Mouse (Mus musculus) layer of hippocampus, adult 2 months (tissue): Measurements from ENCODE around the gene 1700109H08Rik. TPM values are rescaled to one million over a fixed set of nuclear protein-coding genes. Genes with fewer than 3 reads are reported as not detected.

Experiments used
- DNase-seq, 2 experiments: peaks; one replicate each; pipeline ENCODE4 v3.0.0; 2022; ENCODE audit warnings: low spot score in 2 of 2
- H3K27ac ChIP-seq: fragments of 200-600 bp; 2 replicates; pipeline ENCODE4 v1.8.1; 2022
- H3K4me3 ChIP-seq: fragments of 200-600 bp; 2 replicates; pipeline ENCODE4 v1.8.1; 2022; ENCODE audit warnings: mild to moderate bottlenecking
- CTCF ChIP-seq: fragments of 200-600 bp; conservative IDR thresholded peaks from 2 replicates; pipeline ENCODE4 v1.8.1; 2022; ENCODE audit warnings: antibody characterized with exemption, mild to moderate bottlenecking, moderate library complexity
- total RNA-seq, 2 experiments: library from RNA; stranded (reverse); gene quantifications; 2 replicates each; pipeline ENCODE4 v1.2.3; 2021

1700109H08Rik gene
- total RNA-seq, 2 experiments from 2014 or later = 5.6 to 8.0 TPM

DNA sequence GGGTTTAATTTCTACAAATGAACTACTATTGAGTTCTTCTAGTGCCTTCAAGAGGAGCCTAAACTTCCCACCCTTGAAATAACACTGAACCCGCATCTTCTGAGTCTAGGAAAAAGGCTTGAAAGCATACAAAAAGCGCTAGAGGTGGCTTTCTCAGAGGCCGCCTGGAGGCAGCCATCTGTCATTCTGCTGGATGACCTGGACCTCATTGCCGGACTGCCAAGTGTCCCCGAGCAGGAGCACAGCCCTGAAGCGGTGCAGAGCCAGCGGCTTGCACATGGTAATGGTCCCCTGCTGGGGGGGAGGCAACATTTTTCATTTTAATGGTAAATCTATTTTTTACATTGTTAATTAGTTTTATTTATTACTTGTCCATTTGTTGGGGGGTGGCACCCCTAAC, 49.1 kb downstream of the 1700109H08Rik start:
- TF ChIP-seq CTCF = no peak

DNA sequence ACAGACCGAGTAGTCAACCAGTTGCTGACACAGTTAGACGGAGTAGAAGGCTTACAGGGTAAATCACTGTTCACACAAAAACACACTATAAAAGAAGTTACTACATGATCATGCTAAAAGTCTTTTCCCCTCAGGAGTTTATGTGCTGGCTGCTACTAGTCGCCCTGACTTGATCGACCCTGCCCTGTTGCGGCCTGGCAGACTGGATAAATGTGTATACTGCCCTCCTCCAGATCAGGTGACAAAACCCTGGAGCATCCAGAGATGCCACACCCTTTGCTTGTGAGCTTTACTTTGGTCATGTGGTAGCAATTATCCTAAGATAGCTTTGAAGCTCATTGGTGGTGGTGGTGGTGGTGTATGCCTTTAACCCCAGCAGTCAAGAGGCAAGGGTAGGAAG, 58.7 kb downstream of the 1700109H08Rik start:
- TF ChIP-seq CTCF = no peak
- no peak overlapping the region for H3K27ac ChIP-seq
- H3K4me3 ChIP-seq = no peak overlapping the region
- DNase-seq = no peak

More for the DNA sequence above, 49.1 kb downstream of the 1700109H08Rik start:
- Histone ChIP-seq H3K4me3 (no peak overlapping the region), H3K27ac (no peak overlapping the region)
- no peak for DNase-seq

DNA sequence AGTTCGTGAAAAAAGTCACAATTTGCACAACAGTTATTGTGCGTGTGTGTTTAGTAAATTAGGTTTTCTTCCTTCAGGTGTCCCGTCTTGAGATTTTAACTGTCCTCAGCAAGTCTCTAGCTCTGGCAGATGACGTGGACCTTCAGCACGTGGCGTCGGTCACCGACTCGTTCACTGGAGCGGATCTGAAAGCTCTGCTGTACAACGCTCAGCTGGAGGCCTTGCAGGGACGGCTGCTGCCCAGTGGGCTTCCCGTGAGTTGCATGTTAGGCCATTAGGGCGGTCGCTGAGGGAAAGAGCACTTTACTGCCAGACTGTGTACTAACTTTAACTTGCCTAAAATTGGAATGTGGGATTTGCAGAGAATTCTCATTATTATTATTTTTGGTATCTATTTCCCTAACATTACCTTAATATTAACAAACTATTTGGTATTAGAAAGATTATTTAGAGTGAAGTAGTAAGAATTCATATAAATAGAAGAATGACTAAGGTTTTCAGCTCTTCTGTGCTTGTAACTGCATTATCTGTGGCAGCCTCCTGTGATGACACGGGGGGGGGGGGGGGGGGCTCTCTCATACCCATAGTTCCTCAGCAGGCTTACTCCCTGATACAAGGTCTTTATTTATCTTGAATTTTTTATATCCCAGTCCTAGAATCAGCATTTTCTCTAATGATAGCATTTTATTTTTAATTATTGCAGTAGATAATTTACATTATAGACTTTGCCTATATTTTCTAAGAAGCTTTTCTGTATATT, 60.3 kb downstream of the 1700109H08Rik start:
- no peak for TF ChIP-seq CTCF
- no peak for DNase-seq
- H3K27ac ChIP-seq = no peak overlapping the region
- no peak overlapping the region for H3K4me3 ChIP-seq

DNA sequence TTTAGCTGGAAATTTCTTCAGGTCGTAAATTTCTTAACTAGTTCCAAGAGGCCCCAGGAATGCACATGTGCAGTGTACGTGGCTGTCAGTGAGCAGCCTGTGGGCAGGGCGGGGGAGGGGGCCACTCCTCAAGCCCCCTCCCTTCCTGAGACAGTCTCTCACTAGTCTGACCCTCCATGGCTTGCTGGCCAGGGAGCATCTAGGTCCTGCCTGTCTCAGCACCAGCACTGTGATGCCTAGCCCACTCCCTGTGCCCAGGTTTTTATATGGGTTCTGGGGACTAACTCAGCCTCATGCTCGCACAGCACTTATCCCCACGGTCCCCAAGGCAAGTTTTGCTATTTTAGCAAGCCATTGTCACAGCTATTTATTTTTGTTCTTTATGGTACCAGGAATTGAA, 60.9 kb downstream of the 1700109H08Rik start:
- H3K4me3 ChIP-seq = no peak overlapping the region
- TF ChIP-seq CTCF = no peak
- no peak overlapping the region for H3K27ac ChIP-seq
- no peak for DNase-seq

DNA sequence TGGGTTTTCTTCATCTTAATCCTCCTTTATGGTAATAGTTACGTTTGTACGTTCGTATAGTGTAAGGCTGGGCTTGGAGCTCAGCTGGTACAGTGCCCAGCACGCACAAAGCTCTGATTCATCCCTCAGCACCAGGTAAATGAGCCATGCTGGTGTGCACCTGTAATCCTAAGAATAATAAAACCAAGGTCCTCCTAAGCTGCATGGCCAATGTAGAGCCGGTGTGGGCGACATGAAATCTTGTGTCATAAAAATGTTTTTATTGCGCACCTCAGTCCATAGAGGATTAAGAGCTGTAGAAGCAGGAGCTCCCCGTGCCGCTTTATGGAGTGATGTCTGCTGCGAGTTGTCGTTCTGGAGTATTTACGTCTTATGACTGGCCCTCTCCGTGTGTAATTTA, 61.9 kb downstream of the 1700109H08Rik start:
- TF ChIP-seq CTCF = no peak
- no peak for DNase-seq
- no peak overlapping the region for H3K27ac ChIP-seq
- no peak overlapping the region for H3K4me3 ChIP-seq

DNA sequence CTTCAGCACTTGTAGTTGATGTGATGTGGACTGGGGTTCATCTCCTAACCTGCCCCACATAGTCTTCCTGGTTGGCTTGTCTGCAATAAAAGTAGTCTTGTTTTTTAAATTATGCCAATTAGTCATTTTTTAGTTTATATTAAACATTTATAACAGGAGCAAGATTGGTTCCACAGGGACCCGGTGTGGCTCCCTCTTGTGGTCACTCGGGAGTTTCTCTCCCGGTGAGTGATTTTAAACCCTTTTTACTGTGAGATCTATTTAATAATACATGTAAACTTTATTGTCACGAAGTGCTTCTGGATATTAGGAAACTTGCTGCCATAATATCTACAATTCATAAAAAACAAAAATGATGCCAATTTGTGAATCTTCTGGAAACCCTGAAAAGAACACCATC, 62.6 kb downstream of the 1700109H08Rik start:
- no peak for DNase-seq
- TF ChIP-seq CTCF = peak; percentile 79
- no peak overlapping the region for H3K4me3 ChIP-seq
- H3K27ac ChIP-seq = no peak overlapping the region

Other genes with a start within 250 kb of the 1700109H08Rik start
- 1 to 10 TPM; 3.5 to 6.3 TPM for gene Cdk6, start 230.1 kb upstream of the 1700109H08Rik start, total RNA-seq
- 10 to 100 TPM; 44.0 to 47.3 TPM for gene Fam133b, start 27.7 kb upstream of the 1700109H08Rik start, total RNA-seq
- gene Pex1, start 24.5 kb downstream of the 1700109H08Rik start, total RNA-seq = 10 to 100 TPM; 28.4 to 30.7 TPM
- gene Rbm48, start 25.0 kb downstream of the 1700109H08Rik start, total RNA-seq = 10 to 100 TPM; 11.2 to 14.1 TPM
- not detected for gene Tmbim7, start 79.6 kb downstream of the 1700109H08Rik start, total RNA-seq
- 100 to 1,000 TPM; 102 to 108 TPM for gene Gatad1, start 85.6 kb downstream of the 1700109H08Rik start, total RNA-seq
- gene Ankib1, start 231.4 kb downstream of the 1700109H08Rik start, total RNA-seq = 100 to 1,000 TPM; 110 to 119 TPM
- gene Krit1, start 231.6 kb downstream of the 1700109H08Rik start, total RNA-seq = 10 to 100 TPM; 52.9 to 60.7 TPM